Mouse (Mus musculus) forebrain, embryonic 16.5 days (tissue): ENCODE measurements at regions not wholly inside any gene's neighbourhood (a gene's known extent, or its start where the extent isn't known, plus 50 kb on each side); places are given as distances from the start of the nearest gene placed in this dataset.

Source experiments
- ATAC-seq: fragments of 200-750 bp; cut with Nextera tagmentation; 2 replicates; pipeline ENCODE4 v1.8.0; 2017; ENCODE audit warnings: mild to moderate bottlenecking, moderate library complexity
- H3K27ac ChIP-seq: fragments of 300-500 bp; sonication (generic); 2 replicates; pipeline ENCODE4 v1.5.1; 2014; ENCODE audit warnings: low read length, control low read depth
- H3K27me3 ChIP-seq: fragments of 300-500 bp; sonication (generic); replicated peaks from 2 replicates; pipeline ENCODE4 v1.6.1; 2014; ENCODE audit warnings: low read length; ENCODE audit not compliant: control insufficient read depth, insufficient read depth
- H3K36me3 ChIP-seq: fragments of 300-500 bp; sonication (generic); 2 replicates; pipeline ENCODE4 v1.6.1; 2014; ENCODE audit not compliant: control insufficient read depth, insufficient read depth
- H3K4me1 ChIP-seq: fragments of 300-500 bp; sonication (generic); replicated peaks from 2 replicates; pipeline ENCODE4 v1.6.1; 2014; ENCODE audit warnings: low read length; ENCODE audit not compliant: control insufficient read depth, insufficient read depth
- H3K4me2 ChIP-seq: fragments of 300-500 bp; sonication (generic); 2 replicates; pipeline ENCODE4 v1.6.1; 2014; ENCODE audit warnings: mild to moderate bottlenecking, low read length, control low read depth
- H3K4me3 ChIP-seq: fragments of 300-500 bp; sonication (generic); replicated peaks from 2 replicates; pipeline ENCODE4 v1.5.1; 2014; ENCODE audit warnings: mild to moderate bottlenecking, low read length, control low read depth
- H3K9ac ChIP-seq: fragments of 300-500 bp; sonication (generic); replicated peaks from 2 replicates; pipeline ENCODE4 v1.6.1; 2014; ENCODE audit warnings: low read depth, low read length, control low read depth
- H3K9me3 ChIP-seq: fragments of 300-500 bp; sonication (generic); 2 replicates; pipeline ENCODE4 v1.6.1; 2016; ENCODE audit warnings: low read length; ENCODE audit not compliant: control insufficient read depth
- WGBS: fragments of 180-500 bp; shearing (Covaris S2); extraction: QIAGEN DNeasy Blood & Tissue Kit; methylation state at CpG from one replicate; pipeline ENCODE4 v1.1.7; 2014; 5-methylcytosine and 5-hydroxymethylcytosine counted together

DNA sequence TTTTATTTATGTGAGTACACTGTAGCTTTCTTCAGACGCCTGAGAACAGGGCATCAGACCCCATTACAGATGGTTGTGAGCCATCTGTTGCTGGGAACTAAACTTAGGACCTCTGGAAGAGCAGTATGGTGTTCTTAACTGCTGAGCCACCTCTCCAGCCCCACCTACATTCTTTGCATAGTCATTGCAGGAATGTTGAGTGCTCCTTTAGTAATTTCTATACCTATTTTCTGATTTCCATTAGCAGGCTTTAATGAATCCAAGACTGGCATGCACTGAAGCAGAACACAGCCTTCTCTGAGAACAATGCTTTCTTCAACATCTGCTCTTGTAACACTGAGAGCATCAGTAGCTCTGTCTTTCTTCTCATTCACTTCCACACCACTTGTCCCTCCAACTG is 131.7 kb upstream of the Cdkn2b start:
- H3K36me3 ChIP-seq = no peaks in the 10 kb centered on the region
- H3K9me3 ChIP-seq = no peaks in the 10 kb centered on the region
- WGBS = 76% methylated on average over 1 of the region's 1 CpGs
- no peak overlapping the region for H3K4me3 ChIP-seq
- H3K27ac ChIP-seq = no peak overlapping the region
- no peak overlapping the region for H3K9ac ChIP-seq
- ATAC-seq = no peak
- no peaks in the 10 kb centered on the region for H3K27me3 ChIP-seq
- no peaks in the 10 kb centered on the region for H3K4me1 ChIP-seq
- no peak overlapping the region for H3K4me2 ChIP-seq

DNA sequence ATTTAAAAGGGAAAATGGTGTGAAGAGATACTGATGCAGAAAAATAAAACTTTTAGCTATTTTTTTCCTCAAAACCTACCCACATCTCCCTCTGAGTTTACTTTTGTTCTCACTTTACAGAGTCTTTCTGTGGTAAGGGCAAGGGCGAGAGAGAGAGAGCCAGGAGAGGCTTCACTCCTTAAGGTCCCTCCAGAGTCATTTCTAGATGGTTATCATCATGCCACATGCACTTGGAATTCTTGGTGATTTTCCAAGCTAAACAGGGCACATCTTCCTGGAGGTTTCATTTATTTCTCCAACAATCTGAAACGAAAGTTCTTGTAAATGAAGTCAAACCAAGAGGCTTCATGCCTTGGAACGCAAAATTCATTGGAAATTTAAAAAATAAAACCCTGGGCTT is 130.0 kb upstream of the Cdkn2b start:
- no peak for ATAC-seq
- 79% methylated on average over 3 of the region's 3 CpGs for WGBS
- Histone ChIP-seq H3K4me3 (no peak overlapping the region), H3K27me3 (no peaks in the 10 kb centered on the region), H3K4me1 (no peaks in the 10 kb centered on the region), H3K27ac (no peak overlapping the region), H3K9ac (no peak overlapping the region), H3K36me3 (no peaks in the 10 kb centered on the region), H3K9me3 (no peaks in the 10 kb centered on the region), H3K4me2 (no peak overlapping the region)

DNA sequence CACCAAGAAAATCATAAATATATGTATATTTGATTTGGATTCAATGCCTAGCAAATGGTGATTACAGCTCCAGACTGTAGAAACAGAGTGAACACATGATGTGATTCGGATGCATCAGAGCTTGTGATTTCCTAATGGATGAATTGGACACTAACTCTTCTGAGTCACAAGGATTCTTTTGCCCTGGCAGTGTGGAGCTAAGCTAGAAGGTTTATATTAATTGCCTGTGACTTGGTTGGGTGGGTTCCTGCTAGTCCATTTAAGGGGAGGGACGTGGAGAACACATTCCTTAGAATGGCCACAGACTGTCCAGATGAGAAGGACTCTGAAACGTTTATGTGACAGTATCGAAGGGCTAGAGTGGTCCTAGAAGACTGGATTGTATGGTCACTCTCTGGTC is 129.5 kb upstream of the Cdkn2b start:
- no peak overlapping the region for H3K4me2 ChIP-seq
- no peak overlapping the region for H3K27ac ChIP-seq
- ATAC-seq = no peak
- no peak overlapping the region for H3K9ac ChIP-seq
- no peaks in the 10 kb centered on the region for H3K9me3 ChIP-seq
- 77% methylated on average over 4 of the region's 4 CpGs for WGBS
- H3K4me1 ChIP-seq = no peaks in the 10 kb centered on the region
- no peaks in the 10 kb centered on the region for H3K36me3 ChIP-seq
- no peak overlapping the region for H3K4me3 ChIP-seq
- no peaks in the 10 kb centered on the region for H3K27me3 ChIP-seq

DNA sequence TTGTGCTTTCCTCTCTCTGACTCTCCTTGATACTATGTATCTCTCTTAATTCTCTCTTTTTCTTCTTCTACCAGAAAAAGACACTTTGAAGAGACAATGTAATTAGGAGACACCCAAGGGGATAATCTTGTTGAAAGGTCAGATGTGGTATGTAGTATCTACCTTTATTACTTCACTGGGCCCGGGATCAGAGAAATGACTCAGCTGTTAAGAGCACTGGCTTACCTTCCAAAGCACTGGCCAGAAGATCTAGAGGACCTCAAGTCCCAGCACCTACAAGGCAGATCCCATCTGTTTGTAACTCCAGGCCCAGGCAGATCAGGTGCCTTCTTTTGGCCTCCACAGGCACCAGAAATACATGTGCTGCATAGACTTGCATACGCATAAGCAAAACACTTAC is 127.8 kb upstream of the Cdkn2b start:
- Histone ChIP-seq H3K4me2 (no peak overlapping the region), H3K9me3 (no peaks in the 10 kb centered on the region), H3K4me3 (no peak overlapping the region), H3K27ac (no peak overlapping the region), H3K36me3 (no peaks in the 10 kb centered on the region), H3K27me3 (no peaks in the 10 kb centered on the region), H3K4me1 (no peaks in the 10 kb centered on the region), H3K9ac (no peak overlapping the region)
- 88% methylated on average over 2 of the region's 2 CpGs for WGBS
- no peak for ATAC-seq

DNA sequence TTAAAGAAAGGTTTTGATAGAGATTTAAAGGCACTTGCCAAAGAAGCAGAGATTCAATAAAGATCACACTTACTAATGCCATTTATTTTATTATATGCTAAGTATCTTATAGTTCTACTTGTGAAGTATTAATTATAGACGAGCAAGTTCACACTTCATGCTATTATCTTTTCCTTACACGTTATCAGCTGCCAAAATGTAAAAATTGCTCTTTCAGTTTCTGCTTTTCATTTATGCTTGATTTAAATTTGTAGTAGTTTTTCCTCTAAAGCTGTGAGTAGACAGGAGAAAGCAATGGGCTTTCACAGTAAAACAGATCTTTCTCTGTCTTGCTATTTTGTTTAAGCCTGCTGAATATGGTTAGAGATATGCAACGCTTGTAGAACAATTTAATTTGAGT is 125.9 kb upstream of the Cdkn2b start:
- H3K27me3 ChIP-seq = no peaks in the 10 kb centered on the region
- H3K36me3 ChIP-seq = no peaks in the 10 kb centered on the region
- WGBS = 73% methylated on average over 3 of the region's 3 CpGs
- H3K9ac ChIP-seq = no peak overlapping the region
- no peaks in the 10 kb centered on the region for H3K9me3 ChIP-seq
- ATAC-seq = no peak
- H3K4me2 ChIP-seq = no peak overlapping the region
- H3K4me3 ChIP-seq = no peak overlapping the region
- H3K4me1 ChIP-seq = no peaks in the 10 kb centered on the region
- no peak overlapping the region for H3K27ac ChIP-seq

DNA sequence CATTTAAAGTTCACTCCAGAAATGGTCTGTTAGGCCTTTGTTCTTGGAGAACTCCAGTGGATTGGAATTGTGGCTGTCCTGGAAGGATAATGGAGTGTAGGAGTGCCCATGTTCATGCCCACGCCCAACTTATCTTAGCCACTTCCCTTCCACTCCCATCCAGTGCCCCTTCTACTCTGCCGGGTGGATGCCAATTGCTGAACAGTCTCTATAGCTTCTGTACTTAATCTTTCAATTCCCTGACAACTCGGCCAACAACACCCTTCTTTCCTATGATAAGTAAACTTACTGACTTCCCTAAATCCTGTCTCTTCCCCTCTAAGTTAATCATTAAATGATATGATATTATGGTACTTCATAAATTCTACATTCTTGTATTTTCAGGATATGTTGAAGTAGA is 123.3 kb upstream of the Cdkn2b start:
- Histone ChIP-seq H3K9ac (no peak overlapping the region), H3K36me3 (no peaks in the 10 kb centered on the region), H3K9me3 (no peaks in the 10 kb centered on the region), H3K4me1 (no peaks in the 10 kb centered on the region), H3K4me3 (no peak overlapping the region), H3K27me3 (no peaks in the 10 kb centered on the region), H3K4me2 (no peak overlapping the region), H3K27ac (no peak overlapping the region)
- 92% methylated on average over 3 of the region's 3 CpGs for WGBS
- ATAC-seq = no peak

DNA sequence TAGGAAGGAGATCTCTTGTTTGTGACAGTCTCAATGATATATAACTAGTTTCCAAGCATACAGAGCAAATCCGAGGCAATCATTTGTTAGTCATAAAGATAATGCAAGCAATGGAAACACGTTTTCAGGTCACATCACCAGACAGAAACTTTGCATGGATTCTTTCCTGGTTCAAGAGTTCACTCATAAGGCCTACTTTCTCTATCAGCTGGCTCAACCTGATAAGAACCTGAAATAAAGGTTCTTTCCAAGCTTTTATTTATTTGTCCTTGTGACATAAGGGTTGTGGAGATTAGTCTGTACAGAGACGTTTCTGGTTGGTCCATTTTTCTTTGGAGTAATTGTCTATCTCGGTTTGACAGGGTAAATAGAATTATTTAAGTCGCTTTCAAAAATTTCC is 122.7 kb upstream of the Cdkn2b start:
- ATAC-seq = no peak
- no peak overlapping the region for H3K27ac ChIP-seq
- H3K4me3 ChIP-seq = no peak overlapping the region
- no peaks in the 10 kb centered on the region for H3K27me3 ChIP-seq
- no peaks in the 10 kb centered on the region for H3K36me3 ChIP-seq
- no peaks in the 10 kb centered on the region for H3K9me3 ChIP-seq
- H3K4me2 ChIP-seq = no peak overlapping the region
- H3K9ac ChIP-seq = no peak overlapping the region
- no peaks in the 10 kb centered on the region for H3K4me1 ChIP-seq
- 84% methylated on average over 5 of the region's 5 CpGs for WGBS

DNA sequence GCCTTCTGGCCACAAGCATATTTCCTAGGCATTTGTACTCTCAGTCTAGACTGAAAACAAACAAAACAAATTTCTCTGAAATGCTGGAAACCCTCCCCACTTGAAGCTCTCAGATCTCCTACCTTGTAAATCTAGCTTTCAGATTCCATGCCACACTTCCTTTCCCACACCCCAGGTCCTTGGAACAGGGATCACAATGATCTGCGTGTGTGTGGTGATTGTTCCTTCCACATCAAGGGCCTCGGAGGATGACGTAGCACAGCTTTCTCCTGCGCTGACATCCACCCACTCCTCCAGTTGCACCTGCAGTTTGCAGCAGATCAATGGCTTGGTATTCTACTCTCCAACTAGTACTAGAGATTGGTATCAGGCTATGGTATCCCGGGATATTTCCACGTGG is 120.7 kb upstream of the Cdkn2b start:
- Histone ChIP-seq H3K36me3 (no peaks in the 10 kb centered on the region), H3K27me3 (no peaks in the 10 kb centered on the region), H3K9ac (no peak overlapping the region), H3K4me3 (no peak overlapping the region), H3K4me2 (no peak overlapping the region), H3K4me1 (no peaks in the 10 kb centered on the region), H3K9me3 (no peaks in the 10 kb centered on the region), H3K27ac (no peak overlapping the region)
- no peak for ATAC-seq
- WGBS = 81% methylated on average over 6 of the region's 6 CpGs

DNA sequence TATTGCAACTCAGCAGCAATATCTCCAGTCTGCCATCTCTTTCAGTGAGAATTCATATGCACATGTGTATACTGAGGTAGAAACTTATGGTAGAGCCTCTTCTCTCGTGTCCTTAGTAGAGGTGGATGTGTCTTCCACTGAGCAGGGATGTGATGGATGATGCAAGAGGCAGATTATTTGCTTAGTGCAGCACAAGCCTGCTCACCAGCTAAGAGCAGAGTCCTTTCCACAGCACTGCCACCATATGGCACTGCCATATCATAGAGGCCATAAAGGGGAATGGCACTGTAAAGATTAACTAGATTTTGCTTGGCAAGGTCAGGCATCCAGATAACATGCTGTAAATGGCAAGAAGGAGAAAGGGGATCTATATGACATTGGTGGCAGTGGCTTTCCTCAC is 117.6 kb upstream of the Cdkn2b start:
- Histone ChIP-seq H3K9me3 (no peaks in the 10 kb centered on the region), H3K27ac (no peak overlapping the region), H3K9ac (no peak overlapping the region), H3K4me3 (no peak overlapping the region), H3K36me3 (no peaks in the 10 kb centered on the region), H3K27me3 (no peaks in the 10 kb centered on the region), H3K4me2 (no peak overlapping the region), H3K4me1 (no peaks in the 10 kb centered on the region)
- WGBS = 92% methylated on average over 1 of the region's 1 CpGs
- ATAC-seq = no peak
